In the genomic region with DNA sequence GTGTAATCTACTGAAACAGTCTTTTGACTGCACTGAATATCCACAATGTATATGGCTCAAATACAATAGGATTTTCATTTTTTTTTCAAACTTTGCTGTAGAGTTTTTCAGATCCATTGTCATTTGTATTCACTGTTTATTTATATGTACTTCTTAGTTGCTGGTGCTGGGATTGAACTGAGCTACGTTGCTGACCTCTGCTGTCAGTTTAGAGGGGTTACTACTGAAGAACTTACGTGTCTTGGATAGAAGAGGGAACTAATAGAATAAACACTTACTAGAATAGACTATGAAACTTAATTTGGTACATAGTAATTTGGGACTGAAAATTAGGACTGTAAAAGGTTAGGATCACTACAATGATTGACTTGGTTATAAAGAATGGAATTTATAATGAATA, we compare ENCODE assay signal across 29 mouse cellular contexts. TPM values are rescaled to one million over a fixed set of nuclear protein-coding genes. Genes with fewer than 3 reads are reported as not detected.
DNase-seq lines count a peak whose midpoint lies in the region; ATAC-seq and TF ChIP-seq lines count a peak whose summit lies in the region.
"Had no signal": no experiment of that assay in that cellular context is flagged by ENCODE, and none has a peak within 500 bp of the region (broad histone marks: within the 10 kb centered on the region; RNA-seq: fewer than 3 reads in every experiment).

No protein-coding gene starts in this region.

- no peak for TF ChIP-seq EP300 in heart, postnatal 0 days (IDR thresholded peaks at IDR 0.05; ENCODE audit: low read depth)

- no peak for DNase-seq in heart, postnatal 0 days (ENCODE audit: low spot score)
- no peak for DNase-seq in heart, postnatal 10 days
- DNase-seq in midbrain, postnatal 0 days (ENCODE audit: low spot score), result peak; percentile 22
- DNase-seq in brain, embryonic 14.5 days (ENCODE audit: low read depth), result peak; percentile 33
- DNase-seq in urinary bladder, postnatal 10 days (ENCODE audit: low spot score), result no peak
- no peak for DNase-seq in kidney, postnatal 14 days
- DNase-seq: adrenal gland, adult 2 months; cerebellum, adult 18-20 months; cerebellum, postnatal 14 days; gastrocnemius, postnatal 10 days; heart, postnatal 14 days; kidney, adult 9 months; kidney, postnatal 36 days; layer of hippocampus, adult 9-11 months; left cerebral cortex, postnatal 4 days; right cerebral cortex, adult 18-20 months; right cerebral cortex, postnatal 4 days had no signal

- no peaks in the 10 kb centered on the region for H3K9me3 ChIP-seq in heart, postnatal 0 days (replicated peaks; ENCODE audit: control insufficient read depth, low read length)
- no peaks in the 10 kb centered on the region for H3K9me3 ChIP-seq in midbrain, postnatal 0 days (ENCODE audit: low read length)
- no peaks in the 10 kb centered on the region for H3K9me3 ChIP-seq in midbrain, embryonic 13.5 days
- H3K9me3 ChIP-seq: forebrain, embryonic 15.5 days; hindbrain, embryonic 12.5 days; limb, embryonic 15.5 days; liver, embryonic 15.5 days; lung, embryonic 15.5 days; midbrain, embryonic 10.5 days; neural tube, embryonic 15.5 days had no signal

- H3K4me2 ChIP-seq in heart, postnatal 0 days (ENCODE audit: low read depth, low read length), result no peak overlapping the region
- no peak overlapping the region for H3K4me2 ChIP-seq in midbrain, postnatal 0 days (ENCODE audit: low read depth, low read length, poor library complexity, severe bottlenecking)
- no peak overlapping the region for H3K4me2 ChIP-seq in midbrain, embryonic 13.5 days (replicated peaks)
- H3K4me2 ChIP-seq: forebrain, embryonic 15.5 days; heart, embryonic 11.5 days; hindbrain, embryonic 12.5 days; limb, embryonic 15.5 days; liver, embryonic 15.5 days; lung, embryonic 15.5 days; neural tube, embryonic 15.5 days had no signal

- no peaks in the 10 kb centered on the region for H3K4me1 ChIP-seq in heart, postnatal 0 days (ENCODE audit: control insufficient read depth, insufficient read depth)
- no peaks in the 10 kb centered on the region for H3K4me1 ChIP-seq in midbrain, postnatal 0 days (ENCODE audit: insufficient read depth, low read length)
- peaks cover 15% of the 10 kb centered on the region for H3K4me1 ChIP-seq in midbrain, embryonic 13.5 days (replicated peaks)
- H3K4me1 ChIP-seq: limb, embryonic 15.5 days; liver, embryonic 15.5 days had no signal

- peak; percentile 24; the same call in 1 of the 2 replicates for TF ChIP-seq CTCF in heart, postnatal 0 days (IDR thresholded peaks at IDR 0.05; ENCODE audit: low read depth)
- peak; percentile 46 for TF ChIP-seq CTCF in midbrain, postnatal 0 days (IDR thresholded peaks at IDR 0.05)
- no peak for TF ChIP-seq CTCF in brain, embryonic 14.5 days (IDR thresholded peaks at IDR 0.05; ENCODE audit: borderline replicate concordance, extremely low read depth, insufficient read depth, insufficient read length)

- H3K9ac ChIP-seq in heart, postnatal 0 days (replicated peaks; ENCODE audit: low read depth, low read length), result no peak overlapping the region
- no peak overlapping the region for H3K9ac ChIP-seq in midbrain, postnatal 0 days (replicated peaks; ENCODE audit: low read length, poor library complexity, severe bottlenecking)
- no peak overlapping the region for H3K9ac ChIP-seq in midbrain, embryonic 13.5 days (replicated peaks)
- H3K9ac ChIP-seq: forebrain, embryonic 15.5 days; hindbrain, embryonic 12.5 days; limb, embryonic 15.5 days; liver, embryonic 15.5 days; lung, embryonic 15.5 days; neural tube, embryonic 15.5 days had no signal

- ATAC-seq in heart, postnatal 0 days (ENCODE audit: insufficient read depth, low read depth), result no peak
- ATAC-seq in midbrain, postnatal 0 days (ENCODE audit: low FRiP score), result no peak
- ATAC-seq in midbrain, embryonic 13.5 days, result no peak
- ATAC-seq: forebrain, embryonic 15.5 days; inflammation-experienced regulatory T-cells, adult 6 months had no signal

- intact Hi-C loops in heart, postnatal 10 days (cut with DNase I), result no loop called here

- no peaks in the 10 kb centered on the region for H3K27me3 ChIP-seq in heart, postnatal 0 days (ENCODE audit: control insufficient read depth, insufficient read depth, low read length)
- no peaks in the 10 kb centered on the region for H3K27me3 ChIP-seq in midbrain, postnatal 0 days (ENCODE audit: insufficient read depth, low read length)
- no peaks in the 10 kb centered on the region for H3K27me3 ChIP-seq in midbrain, embryonic 13.5 days
- H3K27me3 ChIP-seq: forebrain, embryonic 15.5 days; hindbrain, embryonic 12.5 days; limb, embryonic 15.5 days; liver, embryonic 15.5 days; lung, embryonic 15.5 days; neural tube, embryonic 15.5 days had no signal

- 59% methylated on average over 2 of the region's 2 CpGs for WGBS in heart, postnatal 0 days
- WGBS in midbrain, postnatal 0 days, result 53% methylated on average over 2 of the region's 2 CpGs
- 78% methylated on average over 2 of the region's 2 CpGs for WGBS in midbrain, embryonic 13.5 days

- H3K4me3 ChIP-seq in heart, postnatal 0 days (ENCODE audit: low read depth, low read length), result no peak overlapping the region
- no peak overlapping the region for H3K4me3 ChIP-seq in midbrain, postnatal 0 days (ENCODE audit: low read depth, low read length)
- no peak overlapping the region for H3K4me3 ChIP-seq in midbrain, embryonic 13.5 days (replicated peaks)
- H3K4me3 ChIP-seq: forebrain, embryonic 15.5 days; hindbrain, embryonic 12.5 days; left cerebral cortex, adult 2 months; limb, embryonic 15.5 days; liver, embryonic 15.5 days; lung, embryonic 15.5 days; midbrain, embryonic 10.5 days; neural tube, embryonic 15.5 days had no signal

- no peak for TF ChIP-seq POLR2A in brain, embryonic 14.5 days (IDR thresholded peaks at IDR 0.05; ENCODE audit: borderline replicate concordance, extremely low read depth, insufficient read depth, insufficient read length, poor library complexity, severe bottlenecking)

- no peak overlapping the region for H3K27ac ChIP-seq in heart, postnatal 0 days (ENCODE audit: low read depth)
- no peak overlapping the region for H3K27ac ChIP-seq in midbrain, postnatal 0 days (ENCODE audit: low read depth, low read length)
- H3K27ac ChIP-seq in midbrain, embryonic 13.5 days, result no peak overlapping the region
- H3K27ac ChIP-seq: forebrain, embryonic 15.5 days; hindbrain, embryonic 12.5 days; left cerebral cortex, adult 2 months; limb, embryonic 15.5 days; liver, embryonic 15.5 days; lung, embryonic 15.5 days; macrophage; midbrain, embryonic 10.5 days; neural tube, embryonic 15.5 days had no signal

- H3K36me3 ChIP-seq in heart, postnatal 0 days (replicated peaks; ENCODE audit: control insufficient read depth, insufficient read depth, low read length), result peaks cover 62% of the 10 kb centered on the region
- H3K36me3 ChIP-seq in midbrain, postnatal 0 days (ENCODE audit: insufficient read depth, low read length), result peaks cover 11% of the 10 kb centered on the region; the same call in 1 of the 2 replicates
- peaks cover 51% of the 10 kb centered on the region for H3K36me3 ChIP-seq in midbrain, embryonic 13.5 days

RNA-seq across cellular contexts. Expression of a gene that starts 8.8 kb away (rescaled TPM):
- total RNA-seq in heart, postnatal 0 days (2014; rRNA removed; ENCODE audit: low replicate concordance), result 20.4 and 40.7 TPM in 2 replicates
- 65.1 and 66.3 TPM in 2 replicates for polyA plus RNA-seq in heart, postnatal 0 days (2015; fragmentation: Nextera tagmentation; extraction: Ambion mirVana)
- total RNA-seq in heart, postnatal 10 days (2021), result 10 to 100 TPM; 31.2 to 39.1 TPM
- 27.3 and 39.7 TPM in 2 replicates for total RNA-seq in midbrain, postnatal 0 days (2014; rRNA removed)
- polyA plus RNA-seq in midbrain, postnatal 0 days (2015; fragmentation: Nextera tagmentation; extraction: Ambion mirVana), result 50.8 and 51.8 TPM in 2 replicates
- 112 and 113 TPM in 2 replicates for polyA plus RNA-seq in midbrain, embryonic 13.5 days (2015; fragmentation: Nextera tagmentation; extraction: Ambion mirVana)
- 43.8 and 62.0 TPM in 2 replicates for polyA plus RNA-seq in brain, embryonic 14.5 days (2012; rRNA removed)

RNA-seq across cellular contexts. Expression of a gene that starts 24.9 kb away (rescaled TPM):
- 3.9 and 5.4 TPM in 2 replicates for total RNA-seq in heart, postnatal 0 days (2014; rRNA removed; ENCODE audit: low replicate concordance)
- polyA plus RNA-seq in heart, postnatal 0 days (2015; fragmentation: Nextera tagmentation; extraction: Ambion mirVana), result 5.6 and 5.8 TPM in 2 replicates
- 1 to 10 TPM; 7.8 to 9.6 TPM for total RNA-seq in heart, postnatal 10 days (2021)
- 3.1 and 5.9 TPM in 2 replicates for total RNA-seq in midbrain, postnatal 0 days (2014; rRNA removed)
- polyA plus RNA-seq in midbrain, postnatal 0 days (2015; fragmentation: Nextera tagmentation; extraction: Ambion mirVana), result 4.6 and 5.7 TPM in 2 replicates
- 9.8 and 10.4 TPM in 2 replicates for polyA plus RNA-seq in midbrain, embryonic 13.5 days (2015; fragmentation: Nextera tagmentation; extraction: Ambion mirVana)
- 3.9 and 4.7 TPM in 2 replicates for polyA plus RNA-seq in brain, embryonic 14.5 days (2012; rRNA removed)

Comparison
In these comparisons a context has a peak if more than half of its experiments do, and no peak if none do; other contexts are left out.
1. DNase-seq: peak in midbrain, postnatal 0 days (single experiment) and brain, embryonic 14.5 days (single experiment); none in heart, postnatal 0 days (single experiment), heart, postnatal 10 days (0 of 2), urinary bladder, postnatal 10 days (single experiment) and kidney, postnatal 14 days (single experiment).